In the genomic region with DNA sequence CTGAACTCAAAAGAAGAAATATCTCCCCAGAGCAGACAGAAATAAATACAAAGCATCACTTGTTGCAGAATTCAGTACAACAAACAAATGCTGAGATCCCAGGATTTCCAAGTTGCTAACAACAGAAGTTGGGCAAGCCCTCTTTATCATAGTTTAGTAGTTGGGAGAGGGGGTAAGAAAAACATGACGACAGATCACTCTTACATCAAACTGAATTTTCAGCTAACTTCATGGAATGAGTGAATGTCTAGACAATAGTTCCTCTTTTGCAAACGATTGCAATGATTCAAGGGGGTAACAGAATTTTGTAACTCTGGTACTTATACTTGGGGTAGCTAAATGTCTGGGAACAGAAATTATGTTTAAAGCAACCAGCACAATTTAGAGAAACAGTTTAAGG, we compare ENCODE assay signal across 13 mouse cellular contexts. TPM values are rescaled to one million over a fixed set of nuclear protein-coding genes. Genes with fewer than 3 reads are reported as not detected.
DNase-seq lines count a peak whose midpoint lies in the region; ATAC-seq lines count a peak whose summit lies in the region.
"Had no signal": no experiment of that assay in that cellular context is flagged by ENCODE, and none has a peak within 500 bp of the region (broad histone marks: within the 10 kb centered on the region; RNA-seq: fewer than 3 reads in every experiment).

No protein-coding gene starts in this region.

- H3K27me3 ChIP-seq in neural tube, embryonic 12.5 days (replicated peaks) = 0 out of 2 replicates have a peak, but pooled peaks cover 7% of the 10 kb centered on the region
- peaks cover 13% of the 10 kb centered on the region for H3K27me3 ChIP-seq in hindbrain, embryonic 10.5 days (ENCODE audit: insufficient read depth, poor library complexity, severe bottlenecking)
- no peaks in the 10 kb centered on the region for H3K27me3 ChIP-seq in megakaryocyte, embryonic 14.5 days (replicated peaks)
- H3K27me3 ChIP-seq in heart, embryonic 10.5 days (ENCODE audit: insufficient read depth, poor library complexity, severe bottlenecking) = peaks cover 28% of the 10 kb centered on the region

- ATAC-seq in neural tube, embryonic 12.5 days (ENCODE audit: low FRiP score, low read depth) = no peak
- ATAC-seq: CD4-positive, CD25-positive, alpha-beta regulatory T cell, adult 4 months had no signal

- H3K27ac ChIP-seq in neural tube, embryonic 12.5 days = no peak overlapping the region
- peak overlapping the region; percentile 96; the same call in 1 of the 2 replicates for H3K27ac ChIP-seq in hindbrain, embryonic 10.5 days
- H3K27ac ChIP-seq in heart, embryonic 10.5 days = no peak overlapping the region
- H3K27ac ChIP-seq: liver, embryonic 14.5 days had no signal

- no peaks in the 10 kb centered on the region for H3K36me3 ChIP-seq in neural tube, embryonic 12.5 days
- H3K36me3 ChIP-seq in hindbrain, embryonic 10.5 days = no peaks in the 10 kb centered on the region
- peaks cover 43% of the 10 kb centered on the region for H3K36me3 ChIP-seq in megakaryocyte, embryonic 14.5 days (replicated peaks; ENCODE audit: low read length)
- no peaks in the 10 kb centered on the region for H3K36me3 ChIP-seq in heart, embryonic 10.5 days

- 73% methylated on average over 2 of the region's 2 CpGs for WGBS in neural tube, embryonic 12.5 days
- WGBS in hindbrain, embryonic 10.5 days = 72% methylated on average over 2 of the region's 2 CpGs
- WGBS in heart, embryonic 10.5 days = 57% methylated on average over 2 of the region's 2 CpGs

- DNase-seq in neural tube, embryonic 10.5 days (ENCODE audit: extremely low spot score, low spot score) = no peak
- DNase-seq in hindbrain, embryonic 10.5 days (ENCODE audit: low spot score) = no peak
- DNase-seq in cerebellum, adult 9-11 months = no peak
- no peak for DNase-seq in kidney, adult 11 months
- DNase-seq in heart, embryonic 10.5 days (ENCODE audit: low spot score) = no peak
- DNase-seq in urinary bladder, adult 2 months (ENCODE audit: low spot score) = no peak
- DNase-seq: cerebellum, adult 8-10 months; gastrocnemius, postnatal 36 days; kidney, postnatal 4 days had no signal

- H3K9me3 ChIP-seq in neural tube, embryonic 12.5 days = no peaks in the 10 kb centered on the region
- H3K9me3 ChIP-seq in hindbrain, embryonic 10.5 days = no peaks in the 10 kb centered on the region
- H3K9me3 ChIP-seq in megakaryocyte, embryonic 14.5 days = no peaks in the 10 kb centered on the region
- H3K9me3 ChIP-seq in heart, embryonic 10.5 days = no peaks in the 10 kb centered on the region

- H3K4me1 ChIP-seq in neural tube, embryonic 12.5 days = peaks cover 19% of the 10 kb centered on the region
- peaks cover 52% of the 10 kb centered on the region for H3K4me1 ChIP-seq in hindbrain, embryonic 10.5 days (replicated peaks)
- H3K4me1 ChIP-seq in megakaryocyte, embryonic 14.5 days = peaks cover 63% of the 10 kb centered on the region
- peaks cover 17% of the 10 kb centered on the region for H3K4me1 ChIP-seq in heart, embryonic 10.5 days

- peak overlapping the region; percentile 80; the same call in 1 of the 2 replicates for H3K4me2 ChIP-seq in neural tube, embryonic 12.5 days (replicated peaks)

- H3K4me3 ChIP-seq in neural tube, embryonic 12.5 days = no peak overlapping the region
- peak overlapping the region; percentile 76; the same call in 1 of the 2 replicates for H3K4me3 ChIP-seq in hindbrain, embryonic 10.5 days
- peak overlapping the region; percentile 98 for H3K4me3 ChIP-seq in megakaryocyte, embryonic 14.5 days (replicated peaks)
- no peak overlapping the region for H3K4me3 ChIP-seq in heart, embryonic 10.5 days

- H3K9ac ChIP-seq in neural tube, embryonic 12.5 days = no peak overlapping the region
- H3K9ac ChIP-seq: liver, embryonic 14.5 days had no signal

RNA-seq across cellular contexts. Expression of gene Kcna3, which starts 1.2 kb away (rescaled TPM):
- 4.0 and 4.6 TPM in 2 replicates for polyA plus RNA-seq in neural tube, embryonic 12.5 days (2016; fragmentation: Nextera tagmentation; extraction: Ambion mirVana)
- polyA plus RNA-seq in hindbrain, embryonic 10.5 days (2016; fragmentation: Nextera tagmentation; extraction: Ambion mirVana) = 3.1 and 3.5 TPM in 2 replicates
- 9.2 and 16.7 TPM in 2 replicates for polyA plus RNA-seq in megakaryocyte, embryonic 14.5 days (2012; ENCODE audit: insufficient read depth, low replicate concordance)
- 0.91 and 2.8 TPM in 2 replicates for polyA plus RNA-seq in heart, embryonic 10.5 days (2016; fragmentation: Nextera tagmentation; extraction: Ambion mirVana)
- polyA plus RNA-seq in urinary bladder, adult 2 months (2012; rRNA removed) = 0.18 and 0.19 TPM in 2 replicates

Comparison
In these comparisons a context has a peak if more than half of its experiments do, and no peak if none do; other contexts are left out.
1. H3K4me3 ChIP-seq: peak in hindbrain, embryonic 10.5 days (single experiment) and megakaryocyte, embryonic 14.5 days (single experiment); none in neural tube, embryonic 12.5 days (single experiment) and heart, embryonic 10.5 days (single experiment).